Mouse (Mus musculus) heart, postnatal 0 days (tissue): Measurements from ENCODE around the gene Ppil6. TPM values are rescaled to one million over a fixed set of nuclear protein-coding genes. Genes with fewer than 3 reads are reported as not detected.

ENCODE experiments used
- ATAC-seq: fragments of 200-750 bp; cut with Nextera tagmentation; 2 replicates; pipeline ENCODE4 v1.8.0; 2017; ENCODE audit warnings: low read depth, moderate number of reproducible peaks, moderate library complexity; ENCODE audit not compliant: insufficient read depth
- DNase-seq: peaks from one replicate; pipeline ENCODE4 v3.0.0-alpha.2; 2016; ENCODE audit warnings: low spot score
- H3K27ac ChIP-seq: fragments of 300-500 bp; sonication (generic); 2 replicates; pipeline ENCODE4 v1.5.1; 2014; ENCODE audit warnings: low read depth, mild to moderate bottlenecking
- H3K27me3 ChIP-seq: fragments of 300-500 bp; sonication (generic); 2 replicates; pipeline ENCODE4 v1.6.1; 2014; ENCODE audit warnings: low read length, mixed read lengths; ENCODE audit not compliant: control insufficient read depth, insufficient read depth
- H3K36me3 ChIP-seq: fragments of 300-500 bp; sonication (generic); replicated peaks from 2 replicates; pipeline ENCODE4 v1.6.1; 2014; ENCODE audit warnings: low read length, mixed read lengths; ENCODE audit not compliant: control insufficient read depth, insufficient read depth
- H3K4me1 ChIP-seq: fragments of 300-500 bp; sonication (generic); 2 replicates; pipeline ENCODE4 v1.6.1; 2014; ENCODE audit warnings: antibody characterized with exemption; ENCODE audit not compliant: control insufficient read depth, insufficient read depth
- H3K4me2 ChIP-seq: fragments of 300-500 bp; sonication (generic); 2 replicates; pipeline ENCODE4 v1.6.1; 2014; ENCODE audit warnings: low read depth, mild to moderate bottlenecking, low read length, moderate library complexity
- H3K4me3 ChIP-seq: fragments of 300-500 bp; sonication (generic); 2 replicates; pipeline ENCODE4 v1.5.1; 2014; ENCODE audit warnings: low read depth, low read length
- H3K9ac ChIP-seq: fragments of 300-500 bp; sonication (generic); replicated peaks from 2 replicates; pipeline ENCODE4 v1.6.1; 2014; ENCODE audit warnings: low read depth, low read length, mixed read lengths
- H3K9me3 ChIP-seq: fragments of 300-500 bp; sonication (generic); replicated peaks from 2 replicates; pipeline ENCODE4 v1.6.1; 2016; ENCODE audit warnings: low read length; ENCODE audit not compliant: control insufficient read depth
- CTCF ChIP-seq: IDR thresholded peaks from 2 replicates; pipeline ENCODE4 v1.5.1; 2016; ENCODE audit warnings: antibody characterized with exemption, control low read depth, low read depth
- EP300 ChIP-seq: IDR thresholded peaks from 2 replicates; pipeline ENCODE4 v1.6.1; 2016; ENCODE audit warnings: antibody characterized with exemption, low read depth
- WGBS: fragments of 180-500 bp; shearing (Covaris S2); extraction: QIAGEN DNeasy Blood & Tissue Kit; methylation state at CpG from one replicate; pipeline ENCODE4 v1.1.7; 2014; 5-methylcytosine and 5-hydroxymethylcytosine counted together
- polyA plus RNA-seq: library from polyadenylated mRNA; unstranded; fragments of >200 nt; fragmentation: Nextera tagmentation; extraction: Ambion mirVana; gene quantifications from 2 replicates; pipeline ENCODE4 v1.2.1, GENCODE M21; 2015
- total RNA-seq: library from RNA; depleted of rRNA; stranded (reverse); fragments of >200 nt; gene quantifications from 2 replicates; pipeline ENCODE4 v1.2.3, GENCODE M21; 2014; ENCODE audit warnings: low replicate concordance

Gene Ppil6
- total and polyA plus RNA-seq, 2 experiments from 2014 or later: 5.9 TPM; not detected in 1

DNA sequence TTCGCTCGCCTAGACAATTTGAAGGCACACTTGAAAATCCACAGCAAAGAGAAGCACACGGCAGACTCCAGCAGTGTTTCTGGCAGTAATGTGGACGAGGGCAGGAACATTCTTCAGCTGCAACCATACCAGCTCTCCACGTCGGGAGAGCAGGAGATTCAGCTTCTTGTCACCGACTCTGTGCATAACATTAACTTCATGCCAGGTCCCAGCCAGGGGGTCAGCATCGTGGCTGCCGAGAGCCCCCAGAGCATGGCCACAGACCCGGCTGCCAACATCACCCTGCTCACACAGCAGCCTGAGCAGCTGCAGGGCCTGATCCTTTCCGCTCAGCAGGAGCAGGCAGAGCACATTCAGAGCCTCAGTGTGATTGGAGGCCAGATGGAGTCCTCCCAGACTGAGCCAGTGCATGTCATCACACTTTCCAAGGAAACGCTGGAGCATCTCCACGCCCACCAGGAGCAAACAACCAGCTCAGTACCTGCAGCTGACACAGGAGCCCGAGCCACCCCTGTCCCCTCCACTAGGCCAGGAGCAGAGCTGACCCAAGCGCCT, 25.8 kb upstream of the Ppil6 start:
- H3K27ac ChIP-seq: no peak overlapping the region
- H3K4me3 ChIP-seq: no peak overlapping the region
- no peaks in the 10 kb centered on the region for H3K27me3 ChIP-seq
- no peaks in the 10 kb centered on the region for H3K4me1 ChIP-seq
- H3K9me3 ChIP-seq: no peaks in the 10 kb centered on the region
- WGBS: 63% methylated on average over 15 of the region's 15 CpGs
- peaks cover 25% of the 10 kb centered on the region for H3K36me3 ChIP-seq
- TF ChIP-seq EP300: no peak
- no peak for TF ChIP-seq CTCF
- H3K4me2 ChIP-seq: no peak overlapping the region
- ATAC-seq (no peak), DNase-seq (no peak)
- H3K9ac ChIP-seq: no peak overlapping the region

- Histone ChIP-seq H3K4me3 (no peak overlapping the region), H3K9me3 (no peaks in the 10 kb centered on the region), H3K27me3 (no peaks in the 10 kb centered on the region), H3K9ac (no peak overlapping the region), H3K4me2 (no peak overlapping the region), H3K27ac (no peak overlapping the region), H3K36me3 (peaks cover 23% of the 10 kb centered on the region), H3K4me1 (no peaks in the 10 kb centered on the region)
- no peak for DNase-seq
- WGBS: 67% methylated on average over 6 of the region's 6 CpGs
- no peak for TF ChIP-seq EP300
- no peak for TF ChIP-seq CTCF
- ATAC-seq: no peak
Observed at GRCm38 (mm10) chr10:41467325-41467724, 22.9 kb upstream of the Ppil6 start.

DNA sequence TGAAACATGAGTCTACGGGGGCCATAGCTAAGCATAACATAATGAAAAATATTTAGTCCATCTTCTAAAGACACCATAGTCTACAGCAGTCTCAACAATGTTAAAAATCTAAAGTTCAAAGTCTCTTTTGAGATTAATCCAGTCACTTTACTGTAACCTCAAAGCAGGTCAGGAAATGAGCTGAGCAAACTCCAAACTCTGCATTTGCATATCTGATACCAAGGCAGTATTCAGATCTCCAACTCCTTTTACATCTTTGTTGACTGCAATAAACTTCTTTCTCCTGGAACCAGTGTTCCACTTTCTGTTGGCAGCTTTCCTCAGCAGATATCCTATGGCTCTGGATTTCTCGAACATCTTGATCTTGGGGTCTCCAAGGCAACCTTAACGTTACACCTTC, 19.5 kb upstream of the Ppil6 start:
- no peaks in the 10 kb centered on the region; the same call in 1 of the 2 replicates for H3K36me3 ChIP-seq
- no peaks in the 10 kb centered on the region for H3K27me3 ChIP-seq
- TF ChIP-seq CTCF (no peak), EP300 (no peak)
- 77% methylated on average over 3 of the region's 3 CpGs for WGBS
- no peaks in the 10 kb centered on the region for H3K9me3 ChIP-seq
- ATAC-seq: no peak
- no peak overlapping the region for H3K9ac ChIP-seq
- H3K4me1 ChIP-seq: peaks cover 19% of the 10 kb centered on the region
- no peak overlapping the region for H3K4me3 ChIP-seq
- DNase-seq: no peak
- H3K4me2 ChIP-seq: no peak overlapping the region
- H3K27ac ChIP-seq: no peak overlapping the region

- no peak overlapping the region for H3K4me2 ChIP-seq
- TF ChIP-seq CTCF (no peak), EP300 (no peak)
- ATAC-seq (no peak), DNase-seq (no peak)
- H3K4me3 ChIP-seq: no peak overlapping the region
- H3K36me3 ChIP-seq: no peaks in the 10 kb centered on the region
- H3K27me3 ChIP-seq: no peaks in the 10 kb centered on the region
- no peak overlapping the region for H3K9ac ChIP-seq
- H3K9me3 ChIP-seq: no peaks in the 10 kb centered on the region
- no peak overlapping the region for H3K27ac ChIP-seq
- peaks cover 23% of the 10 kb centered on the region for H3K4me1 ChIP-seq
Observed at GRCm38 (mm10) chr10:41472534-41472933, 17.7 kb upstream of the Ppil6 start.

- WGBS: 74% methylated on average over 5 of the region's 5 CpGs
- no peak overlapping the region for H3K9ac ChIP-seq
- DNase-seq (no peak), ATAC-seq (no peak)
- H3K36me3 ChIP-seq: no peaks in the 10 kb centered on the region
- TF ChIP-seq EP300 (no peak), CTCF (no peak)
- peaks cover 25% of the 10 kb centered on the region for H3K4me1 ChIP-seq
- H3K4me3 ChIP-seq: no peak overlapping the region
- peak overlapping the region; percentile 85 for H3K27ac ChIP-seq
- no peaks in the 10 kb centered on the region for H3K27me3 ChIP-seq
- no peak overlapping the region for H3K4me2 ChIP-seq
- H3K9me3 ChIP-seq: no peaks in the 10 kb centered on the region
Observed at GRCm38 (mm10) chr10:41472962-41473481, 17.2 kb upstream of the Ppil6 start.
